Mouse (Mus musculus) embryonic facial prominence, embryonic 15.5 days (tissue): ENCODE data around the gene Ntn4. TPM values are rescaled to one million over a fixed set of nuclear protein-coding genes. Genes with fewer than 3 reads are reported as not detected.

Experiments
- ATAC-seq: fragments of 200-750 bp; cut with Nextera tagmentation; 2 replicates; pipeline ENCODE4 v1.8.0; 2017; ENCODE audit warnings: low read depth, moderate TSS enrichment; ENCODE audit not compliant: insufficient number of reproducible peaks, low FRiP score, low TSS enrichment
- H3K27ac ChIP-seq: fragments of 300-500 bp; sonication (generic); replicated peaks from 2 replicates; pipeline ENCODE4 v1.5.1; 2015; ENCODE audit warnings: mild to moderate bottlenecking, inconsistent platforms
- H3K27me3 ChIP-seq: fragments of 300-500 bp; sonication (generic); 2 replicates; pipeline ENCODE4 v1.6.1; 2015; ENCODE audit warnings: inconsistent platforms
- H3K36me3 ChIP-seq: fragments of 300-500 bp; sonication (generic); 2 replicates; pipeline ENCODE4 v1.6.1; 2015; ENCODE audit warnings: mild to moderate bottlenecking, inconsistent platforms
- H3K4me1 ChIP-seq: fragments of 300-500 bp; sonication (generic); 2 replicates; pipeline ENCODE4 v1.6.1; 2015; ENCODE audit warnings: inconsistent platforms
- H3K4me2 ChIP-seq: fragments of 300-500 bp; sonication (generic); replicated peaks from 2 replicates; pipeline ENCODE4 v1.6.1; 2015; ENCODE audit warnings: mild to moderate bottlenecking, inconsistent platforms
- H3K4me3 ChIP-seq: fragments of 300-500 bp; sonication (generic); replicated peaks from 2 replicates; pipeline ENCODE4 v1.5.1; 2015; ENCODE audit warnings: mild to moderate bottlenecking, inconsistent platforms
- H3K9ac ChIP-seq: fragments of 300-500 bp; sonication (generic); 2 replicates; pipeline ENCODE4 v1.6.1; 2015; ENCODE audit warnings: inconsistent platforms
- H3K9me3 ChIP-seq: fragments of 300-500 bp; sonication (generic); replicated peaks from 2 replicates; pipeline ENCODE4 v1.6.1; 2016; ENCODE audit warnings: inconsistent platforms
- WGBS: fragments of 180-500 bp; shearing (Covaris S2); methylation state at CpG from one replicate; pipeline ENCODE4 v1.1.7; 2015; 5-methylcytosine and 5-hydroxymethylcytosine counted together
- polyA plus RNA-seq: library from polyadenylated mRNA; unstranded; fragments of >200 nt; fragmentation: Nextera tagmentation; extraction: Ambion mirVana; gene quantifications from 2 replicates; pipeline ENCODE4 v1.2.1, GENCODE M21; 2015

Ntn4 gene
- polyA plus RNA-seq, 1 experiment from 2014 or later = 1.1 TPM

GRCm38 (mm10) chr10:93737080-93737479 lies 96.6 kb downstream of the Ntn4 start:
- Histone ChIP-seq H3K27me3 (no peaks in the 10 kb centered on the region), H3K4me2 (no peak overlapping the region), H3K9ac (no peak overlapping the region), H3K27ac (no peak overlapping the region), H3K9me3 (no peaks in the 10 kb centered on the region), H3K36me3 (no peaks in the 10 kb centered on the region; the same call in 1 of the 2 replicates), H3K4me1 (0 out of 2 replicates have a peak, but pooled peaks cover 5% of the 10 kb centered on the region), H3K4me3 (no peak overlapping the region)
- no peak for ATAC-seq
- WGBS = 67% methylated on average over 5 of the region's 5 CpGs

GRCm38 (mm10) chr10:93741446-93742096 lies 101.1 kb downstream of the Ntn4 start:
- no peak overlapping the region for H3K4me2 ChIP-seq
- no peak overlapping the region for H3K4me3 ChIP-seq
- no peak for ATAC-seq
- 0 out of 2 replicates have a peak overlapping the region, but pooled peaks have one; percentile 39 for H3K27ac ChIP-seq
- 39% methylated on average over 14 of the region's 14 CpGs for WGBS
- no peaks in the 10 kb centered on the region for H3K27me3 ChIP-seq
- no peaks in the 10 kb centered on the region for H3K9me3 ChIP-seq
- no peaks in the 10 kb centered on the region for H3K36me3 ChIP-seq
- 0 out of 2 replicates have a peak, but pooled peaks cover 5% of the 10 kb centered on the region for H3K4me1 ChIP-seq
- H3K9ac ChIP-seq = no peak overlapping the region

GRCm38 (mm10) chr10:93742097-93742446 lies 101.6 kb downstream of the Ntn4 start:
- H3K27ac ChIP-seq = no peak overlapping the region
- no peak overlapping the region for H3K9ac ChIP-seq
- no peak overlapping the region for H3K4me2 ChIP-seq
- no peaks in the 10 kb centered on the region for H3K27me3 ChIP-seq
- H3K4me1 ChIP-seq = 0 out of 2 replicates have a peak, but pooled peaks cover 5% of the 10 kb centered on the region
- ATAC-seq = no peak
- no peak overlapping the region for H3K4me3 ChIP-seq
- no peaks in the 10 kb centered on the region for H3K36me3 ChIP-seq
- 61% methylated on average over 3 of the region's 3 CpGs for WGBS
- H3K9me3 ChIP-seq = no peaks in the 10 kb centered on the region

- no peak overlapping the region for H3K4me2 ChIP-seq
- H3K4me3 ChIP-seq = no peak overlapping the region
- no peaks in the 10 kb centered on the region for H3K9me3 ChIP-seq
- H3K9ac ChIP-seq = no peak overlapping the region
- H3K4me1 ChIP-seq = 0 out of 2 replicates have a peak, but pooled peaks cover 5% of the 10 kb centered on the region
- WGBS = 43% methylated on average over 6 of the region's 6 CpGs
- no peaks in the 10 kb centered on the region for H3K27me3 ChIP-seq
- no peaks in the 10 kb centered on the region for H3K36me3 ChIP-seq
- H3K27ac ChIP-seq = no peak overlapping the region
- no peak for ATAC-seq
Measured at GRCm38 (mm10) chr10:93742598-93742997, 102.1 kb downstream of the Ntn4 start.

- WGBS = 58% methylated on average over 21 of the region's 21 CpGs
- Histone ChIP-seq H3K27me3 (no peaks in the 10 kb centered on the region), H3K9ac (no peak overlapping the region), H3K27ac (no peak overlapping the region), H3K4me3 (no peak overlapping the region), H3K4me2 (no peak overlapping the region), H3K4me1 (no peaks in the 10 kb centered on the region), H3K36me3 (no peaks in the 10 kb centered on the region), H3K9me3 (no peaks in the 10 kb centered on the region)
- ATAC-seq = no peak
Measured at GRCm38 (mm10) chr10:93749267-93750192, 109.0 kb downstream of the Ntn4 start.

- WGBS = 55% methylated on average over 14 of the region's 14 CpGs
- Histone ChIP-seq H3K36me3 (no peaks in the 10 kb centered on the region), H3K27ac (no peak overlapping the region), H3K4me2 (no peak overlapping the region), H3K9ac (no peak overlapping the region), H3K27me3 (no peaks in the 10 kb centered on the region), H3K4me1 (no peaks in the 10 kb centered on the region), H3K4me3 (no peak overlapping the region), H3K9me3 (no peaks in the 10 kb centered on the region)
- ATAC-seq = no peak
Measured at GRCm38 (mm10) chr10:93751302-93751701, 110.8 kb downstream of the Ntn4 start.

- no peaks in the 10 kb centered on the region for H3K4me1 ChIP-seq
- H3K9me3 ChIP-seq = no peaks in the 10 kb centered on the region
- H3K4me3 ChIP-seq = no peak overlapping the region
- H3K36me3 ChIP-seq = no peaks in the 10 kb centered on the region
- 81% methylated on average over 13 of the region's 13 CpGs for whole genome bisulfite sequencing
- H3K27ac ChIP-seq = no peak overlapping the region
- no peak overlapping the region for H3K4me2 ChIP-seq
- H3K9ac ChIP-seq = no peak overlapping the region
- H3K27me3 ChIP-seq = no peaks in the 10 kb centered on the region
- ATAC-seq = no peak
Measured at GRCm38 (mm10) chr10:93753711-93754391, 113.4 kb downstream of the Ntn4 start.

- Histone ChIP-seq H3K4me3 (no peak overlapping the region), H3K27me3 (no peaks in the 10 kb centered on the region), H3K4me2 (no peak overlapping the region), H3K27ac (no peak overlapping the region), H3K4me1 (no peaks in the 10 kb centered on the region), H3K36me3 (no peaks in the 10 kb centered on the region), H3K9ac (no peak overlapping the region), H3K9me3 (no peaks in the 10 kb centered on the region)
- ATAC-seq = no peak
- WGBS = 45% methylated on average over 10 of the region's 10 CpGs
Measured at GRCm38 (mm10) chr10:93756211-93756610, 115.7 kb downstream of the Ntn4 start.

- no peak overlapping the region for H3K4me3 ChIP-seq
- H3K36me3 ChIP-seq = no peaks in the 10 kb centered on the region
- ATAC-seq = no peak
- H3K9me3 ChIP-seq = no peaks in the 10 kb centered on the region
- H3K27me3 ChIP-seq = no peaks in the 10 kb centered on the region
- H3K27ac ChIP-seq = no peak overlapping the region
- WGBS = 79% methylated on average over 4 of the region's 4 CpGs
- H3K4me2 ChIP-seq = no peak overlapping the region
- H3K4me1 ChIP-seq = no peaks in the 10 kb centered on the region
- H3K9ac ChIP-seq = no peak overlapping the region
Measured at GRCm38 (mm10) chr10:93759644-93760043, 119.2 kb downstream of the Ntn4 start.

- 86% methylated on average over 5 of the region's 5 CpGs for WGBS
- Histone ChIP-seq H3K9ac (no peak overlapping the region), H3K27ac (no peak overlapping the region), H3K4me1 (no peaks in the 10 kb centered on the region), H3K9me3 (no peaks in the 10 kb centered on the region), H3K27me3 (no peaks in the 10 kb centered on the region), H3K36me3 (no peaks in the 10 kb centered on the region), H3K4me2 (no peak overlapping the region), H3K4me3 (no peak overlapping the region)
- no peak for ATAC-seq
Measured at GRCm38 (mm10) chr10:93760429-93760828, 119.9 kb downstream of the Ntn4 start.

GRCm38 (mm10) chr10:93763074-93763473 lies 122.6 kb downstream of the Ntn4 start:
- no peak overlapping the region for H3K4me3 ChIP-seq
- no peak overlapping the region for H3K4me2 ChIP-seq
- no peaks in the 10 kb centered on the region for H3K4me1 ChIP-seq
- ATAC-seq = no peak
- no peaks in the 10 kb centered on the region for H3K27me3 ChIP-seq
- no peak overlapping the region for H3K9ac ChIP-seq
- no peak overlapping the region for H3K27ac ChIP-seq
- H3K9me3 ChIP-seq = no peaks in the 10 kb centered on the region
- H3K36me3 ChIP-seq = no peaks in the 10 kb centered on the region
- whole genome bisulfite sequencing = 38% methylated on average over 5 of the region's 5 CpGs
